Mouse (Mus musculus): ENCODE results near the gene A630076J17Rik. TPM values are rescaled to one million over a fixed set of nuclear protein-coding genes. Genes with fewer than 3 reads are reported as not detected.

A630076J17Rik gene
- polyA plus RNA-seq, 1 experiment: not detected

DNA sequence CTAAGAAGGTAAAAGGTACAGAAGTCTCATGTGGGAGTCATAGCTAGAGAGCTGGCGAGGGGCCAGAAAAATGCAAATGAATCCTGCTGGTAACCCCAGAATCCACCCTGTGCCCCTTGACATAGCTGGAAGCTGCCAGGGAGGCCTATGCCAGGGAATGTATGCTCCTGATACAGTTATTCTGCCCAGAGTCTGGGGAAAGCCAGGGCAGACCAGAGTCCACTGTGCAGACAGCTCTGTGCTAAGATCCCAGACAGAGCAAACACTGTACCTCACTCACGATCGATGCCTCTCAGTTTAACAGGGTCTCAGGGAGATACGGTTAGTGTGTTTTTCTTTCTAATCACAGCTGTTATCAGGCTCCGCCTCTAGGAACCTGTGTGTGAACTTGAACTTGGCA lies 592 bp upstream of the A630076J17Rik start:
- TF ChIP-seq CTCF (conservative IDR thresholded peaks at IDR 0.05; ENCODE audit: insufficient read depth, insufficient read length, low read depth, low read length) (no peak), POLR2A (IDR thresholded peaks at IDR 0.05; ENCODE audit: low read depth, low read length) (no peak)
- no peak overlapping the region for H3K4me3 ChIP-seq (ENCODE audit: insufficient read depth, low read depth, low read length)
- no peaks in the 10 kb centered on the region for H3K27me3 ChIP-seq (replicated peaks; ENCODE audit: control insufficient read depth, insufficient read depth, low read length)
- 57% methylated on average over 5 of the region's 5 CpGs for WGBS
- no peak for DNase-seq
- H3K27ac ChIP-seq (ENCODE audit: insufficient read depth, low read depth, low read length): no peak overlapping the region
- H3K4me1 ChIP-seq (ENCODE audit: control insufficient read depth, insufficient read depth, low read length): 0 out of 2 replicates have a peak, but pooled peaks cover 5% of the 10 kb centered on the region
- no peaks in the 10 kb centered on the region for H3K36me3 ChIP-seq (ENCODE audit: control insufficient read depth, insufficient read depth, low read length)

- TF ChIP-seq CTCF (conservative IDR thresholded peaks at IDR 0.05; ENCODE audit: insufficient read depth, insufficient read length, low read depth, low read length) (no peak), POLR2A (IDR thresholded peaks at IDR 0.05; ENCODE audit: low read depth, low read length) (no peak)
- DNase-seq: no peak
- H3K36me3 ChIP-seq (ENCODE audit: control insufficient read depth, insufficient read depth, low read length): no peaks in the 10 kb centered on the region
- H3K27me3 ChIP-seq (replicated peaks; ENCODE audit: control insufficient read depth, insufficient read depth, low read length): no peaks in the 10 kb centered on the region
- 35% methylated on average over 4 of the region's 4 CpGs for WGBS
- no peak overlapping the region for H3K4me3 ChIP-seq (ENCODE audit: insufficient read depth, low read depth, low read length)
- H3K27ac ChIP-seq (ENCODE audit: insufficient read depth, low read depth, low read length): no peak overlapping the region
- H3K4me1 ChIP-seq (ENCODE audit: control insufficient read depth, insufficient read depth, low read length): 0 out of 2 replicates have a peak, but pooled peaks cover 5% of the 10 kb centered on the region
Measured at GRCm38 (mm10) chr3:107231202-107231601, 788 bp downstream of the A630076J17Rik start.

GRCm38 (mm10) chr3:107233351-107233813 lies 3.0 kb downstream of the A630076J17Rik start:
- DNase-seq: peak; percentile 78
- 10% methylated on average over 11 of the region's 11 CpGs for WGBS
- Histone ChIP-seq H3K4me1 (ENCODE audit: control insufficient read depth, insufficient read depth, low read length) (peaks cover 13% of the 10 kb centered on the region; the same call in 1 of the 2 replicates), H3K27me3 (replicated peaks; ENCODE audit: control insufficient read depth, insufficient read depth, low read length) (no peaks in the 10 kb centered on the region), H3K4me3 (ENCODE audit: insufficient read depth, low read depth, low read length) (no peak overlapping the region), H3K27ac (ENCODE audit: insufficient read depth, low read depth, low read length) (no peak overlapping the region), H3K36me3 (ENCODE audit: control insufficient read depth, insufficient read depth, low read length) (no peaks in the 10 kb centered on the region)
- TF ChIP-seq POLR2A (IDR thresholded peaks at IDR 0.05; ENCODE audit: low read depth, low read length): no peak
- peak; percentile 95 for TF ChIP-seq CTCF (conservative IDR thresholded peaks at IDR 0.05; ENCODE audit: insufficient read depth, insufficient read length, low read depth, low read length)

DNA sequence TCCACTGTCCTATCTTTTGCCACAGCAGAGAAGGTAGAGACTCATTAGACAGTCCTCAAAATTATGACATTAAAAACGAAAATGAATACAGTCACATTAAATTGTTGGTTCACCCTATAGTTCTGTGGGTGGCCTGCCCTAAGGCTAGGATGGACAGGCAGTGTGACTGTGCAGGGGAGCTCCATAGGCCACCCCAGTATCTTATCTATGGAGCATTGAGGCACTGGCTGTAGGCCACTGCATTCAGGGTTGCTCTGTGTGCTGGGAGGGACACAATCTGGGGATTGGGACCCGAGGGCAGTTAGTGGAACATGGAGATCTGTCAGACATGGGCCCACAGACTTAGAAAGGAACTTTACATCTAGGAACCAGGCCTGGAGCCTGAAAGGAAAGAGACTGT lies 3.5 kb downstream of the A630076J17Rik start:
- Histone ChIP-seq H3K4me1 (ENCODE audit: control insufficient read depth, insufficient read depth, low read length) (peaks cover 16% of the 10 kb centered on the region), H3K27me3 (replicated peaks; ENCODE audit: control insufficient read depth, insufficient read depth, low read length) (no peaks in the 10 kb centered on the region), H3K27ac (ENCODE audit: insufficient read depth, low read depth, low read length) (no peak overlapping the region), H3K36me3 (ENCODE audit: control insufficient read depth, insufficient read depth, low read length) (no peaks in the 10 kb centered on the region), H3K4me3 (ENCODE audit: insufficient read depth, low read depth, low read length) (no peak overlapping the region)
- DNase-seq: no peak
- WGBS: 45% methylated on average over 2 of the region's 2 CpGs
- TF ChIP-seq CTCF (conservative IDR thresholded peaks at IDR 0.05; ENCODE audit: insufficient read depth, insufficient read length, low read depth, low read length): no peak
- no peak for TF ChIP-seq POLR2A (IDR thresholded peaks at IDR 0.05; ENCODE audit: low read depth, low read length)

DNA sequence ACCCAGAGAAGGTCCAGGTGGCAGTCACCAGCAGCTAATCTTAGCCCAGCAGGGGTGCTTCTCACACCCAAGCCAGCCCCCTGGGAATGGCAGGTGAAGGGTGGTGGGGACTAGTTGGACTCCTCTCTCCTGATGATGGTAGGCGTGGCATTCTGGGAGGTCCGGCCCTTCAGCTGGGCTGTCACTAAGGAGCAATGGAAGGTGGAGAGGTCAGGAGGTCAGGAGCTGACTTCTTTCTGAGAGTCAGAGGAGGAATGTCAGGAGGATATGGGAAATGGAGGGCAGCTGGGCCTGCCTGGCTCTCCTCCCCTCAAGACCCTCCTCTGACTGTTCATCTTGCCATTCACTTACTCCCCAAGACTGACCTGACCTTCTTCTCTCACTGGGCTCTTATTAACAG lies 7.6 kb downstream of the A630076J17Rik start:
- H3K4me1 ChIP-seq (ENCODE audit: control insufficient read depth, insufficient read depth, low read length): peaks cover 19% of the 10 kb centered on the region
- H3K27me3 ChIP-seq (replicated peaks; ENCODE audit: control insufficient read depth, insufficient read depth, low read length): no peaks in the 10 kb centered on the region
- H3K36me3 ChIP-seq (ENCODE audit: control insufficient read depth, insufficient read depth, low read length): no peaks in the 10 kb centered on the region
- H3K27ac ChIP-seq (ENCODE audit: insufficient read depth, low read depth, low read length): peak overlapping the region; percentile 32; the same call in 1 of the 2 replicates
- 54% methylated on average over 2 of the region's 2 CpGs for whole genome bisulfite sequencing
- DNase-seq: peak; percentile 74
- H3K4me3 ChIP-seq (ENCODE audit: insufficient read depth, low read depth, low read length): no peak overlapping the region
- no peak for TF ChIP-seq POLR2A (IDR thresholded peaks at IDR 0.05; ENCODE audit: low read depth, low read length)
- no peak for TF ChIP-seq CTCF (conservative IDR thresholded peaks at IDR 0.05; ENCODE audit: insufficient read depth, insufficient read length, low read depth, low read length)

GRCm38 (mm10) chr3:107238471-107238980 lies 8.1 kb downstream of the A630076J17Rik start:
- 51% methylated on average over 8 of the region's 8 CpGs for WGBS
- DNase-seq: peak; percentile 93
- H3K4me1 ChIP-seq (ENCODE audit: control insufficient read depth, insufficient read depth, low read length): peaks cover 19% of the 10 kb centered on the region
- TF ChIP-seq POLR2A (IDR thresholded peaks at IDR 0.05; ENCODE audit: low read depth, low read length) (no peak), CTCF (conservative IDR thresholded peaks at IDR 0.05; ENCODE audit: insufficient read depth, insufficient read length, low read depth, low read length) (no peak)
- H3K27ac ChIP-seq (ENCODE audit: insufficient read depth, low read depth, low read length): peak overlapping the region; percentile 32; the same call in 1 of the 2 replicates
- H3K36me3 ChIP-seq (ENCODE audit: control insufficient read depth, insufficient read depth, low read length): no peaks in the 10 kb centered on the region
- no peak overlapping the region for H3K4me3 ChIP-seq (ENCODE audit: insufficient read depth, low read depth, low read length)
- no peaks in the 10 kb centered on the region for H3K27me3 ChIP-seq (replicated peaks; ENCODE audit: control insufficient read depth, insufficient read depth, low read length)

- DNase-seq: no peak
- Histone ChIP-seq H3K36me3 (ENCODE audit: control insufficient read depth, insufficient read depth, low read length) (no peaks in the 10 kb centered on the region), H3K4me1 (ENCODE audit: control insufficient read depth, insufficient read depth, low read length) (peaks cover 19% of the 10 kb centered on the region), H3K27me3 (replicated peaks; ENCODE audit: control insufficient read depth, insufficient read depth, low read length) (no peaks in the 10 kb centered on the region), H3K4me3 (ENCODE audit: insufficient read depth, low read depth, low read length) (no peak within 1 kb of the TSS), H3K27ac (ENCODE audit: insufficient read depth, low read depth, low read length) (peak within 1 kb of the TSS; percentile 20; the same call in 1 of the 2 replicates)
- TF ChIP-seq POLR2A (IDR thresholded peaks at IDR 0.05; ENCODE audit: low read depth, low read length) (no peak), CTCF (conservative IDR thresholded peaks at IDR 0.05; ENCODE audit: insufficient read depth, insufficient read length, low read depth, low read length) (no peak)
- WGBS: 91% methylated on average over 9 of the region's 9 CpGs
Measured at GRCm38 (mm10) chr3:107239607-107240006, 9.2 kb downstream of the A630076J17Rik start, which contains the start of gene Prok1. Prok1 (minus strand) TSS chr3:107239707.
